Mouse (Mus musculus): ENCODE results near the gene Olfr94.

GRCm38 (mm10) chr17:37196845-37197724, 3.7 kb downstream of the Olfr94 start:
- TF ChIP-seq GATA1 (IDR thresholded peaks at IDR 0.05; ENCODE audit: borderline replicate concordance, low read length) (no peak), FLI1 (IDR thresholded peaks at IDR 0.05; ENCODE audit: low read length) (no peak)
